Mouse (Mus musculus) retina, adult 2 months (tissue): ENCODE data around the gene Gpsm2.

Experiments
- DNase-seq: peaks from one replicate; pipeline ENCODE4 v3.0.0-alpha.2; 2012; ENCODE audit warnings: low read depth, low spot score

The Gpsm2 gene

GRCm38 (mm10) chr3:108722036-108722872 is at the start of gene Gpsm2:
Gene Gpsm2 (minus strand): TSS chr3:108722309.
- DNase-seq, result peak; percentile 76

- peak; percentile 59 for DNase-seq
Observed at GRCm38 (mm10) chr3:108770725-108771368, 48.7 kb upstream of the Gpsm2 start.

GRCm38 (mm10) chr3:108769547-108769946 is 47.4 kb upstream of the Gpsm2 start:
- DNase-seq, result no peak

GRCm38 (mm10) chr3:108767416-108767815 is 45.3 kb upstream of the Gpsm2 start:
- no peak for DNase-seq

- no peak for DNase-seq
Observed at GRCm38 (mm10) chr3:108766943-108767342, 44.8 kb upstream of the Gpsm2 start.

- no peak for DNase-seq
Observed at GRCm38 (mm10) chr3:108765476-108765875, 43.4 kb upstream of the Gpsm2 start.

- no peak for DNase-seq
Observed at GRCm38 (mm10) chr3:108764976-108765375, 42.9 kb upstream of the Gpsm2 start.

- no peak for DNase-seq
Observed at GRCm38 (mm10) chr3:108763691-108764090, 41.6 kb upstream of the Gpsm2 start.

- no peak for DNase-seq
Observed at GRCm38 (mm10) chr3:108762597-108763111, 40.5 kb upstream of the Gpsm2 start.

- no peak for DNase-seq
Observed at GRCm38 (mm10) chr3:108759566-108760420, 37.7 kb upstream of the Gpsm2 start.

GRCm38 (mm10) chr3:108757570-108757969 is 35.5 kb upstream of the Gpsm2 start:
- DNase-seq, result no peak

GRCm38 (mm10) chr3:108756131-108756530 is 34.0 kb upstream of the Gpsm2 start:
- DNase-seq, result no peak

GRCm38 (mm10) chr3:108755542-108755941 is 33.4 kb upstream of the Gpsm2 start:
- DNase-seq, result no peak

- DNase-seq, result no peak
Observed at GRCm38 (mm10) chr3:108754541-108754940, 32.4 kb upstream of the Gpsm2 start.

- no peak for DNase-seq
Observed at GRCm38 (mm10) chr3:108751691-108752090, 29.6 kb upstream of the Gpsm2 start.

- no peak for DNase-seq
Observed at GRCm38 (mm10) chr3:108751061-108751460, 29.0 kb upstream of the Gpsm2 start.

- no peak for DNase-seq
Observed at GRCm38 (mm10) chr3:108744060-108744459, 22.0 kb upstream of the Gpsm2 start.

- DNase-seq, result no peak
Observed at GRCm38 (mm10) chr3:108739045-108739708, 17.1 kb upstream of the Gpsm2 start, which contains the start of gene Aknad1. Gene Aknad1 (plus strand): TSS chr3:108739658.

GRCm38 (mm10) chr3:108737761-108738160 is 15.7 kb upstream of the Gpsm2 start:
- no peak for DNase-seq

GRCm38 (mm10) chr3:108730316-108730715 is 8.2 kb upstream of the Gpsm2 start:
- DNase-seq, result no peak

- no peak for DNase-seq
Observed at GRCm38 (mm10) chr3:108727776-108728175, 5.7 kb upstream of the Gpsm2 start.
